Mouse (Mus musculus) ES-Bruce4 (cell line): ENCODE data around the gene Bmp2k. TPM values are rescaled to one million over a fixed set of nuclear protein-coding genes. Genes with fewer than 3 reads are reported as not detected.

Source experiments
- H3K27ac ChIP-seq: 2 replicates; pipeline ENCODE4 v1.5.1; 2012; ENCODE audit warnings: low read length, inconsistent platforms; ENCODE audit not compliant: insufficient read depth
- H3K27me3 ChIP-seq: 2 replicates; pipeline ENCODE4 v1.6.1; 2012; ENCODE audit warnings: mild to moderate bottlenecking, low read length, inconsistent platforms; ENCODE audit not compliant: control insufficient read depth, poor library complexity, insufficient read depth, severe bottlenecking
- H3K36me3 ChIP-seq: 2 replicates; pipeline ENCODE4 v1.6.1; 2012; ENCODE audit warnings: inconsistent platforms, mild to moderate bottlenecking, low read length, moderate library complexity; ENCODE audit not compliant: control insufficient read depth, poor library complexity, insufficient read depth, severe bottlenecking
- H3K4me1 ChIP-seq: one replicate; pipeline ENCODE4 v1.8.1; 2011; ENCODE audit warnings: low read length; ENCODE audit not compliant: control insufficient read depth, insufficient read depth
- H3K4me3 ChIP-seq: 2 replicates; pipeline ENCODE4 v1.5.1; 2011; ENCODE audit warnings: low read depth, mild to moderate bottlenecking, low read length
- H3K9ac ChIP-seq: 2 replicates; pipeline ENCODE4 v1.6.1; 2012; ENCODE audit warnings: low read depth, mild to moderate bottlenecking, inconsistent platforms; ENCODE audit not compliant: poor library complexity, severe bottlenecking
- H3K9me3 ChIP-seq: replicated peaks from 2 replicates; pipeline ENCODE4 v1.6.1; 2012; ENCODE audit warnings: mild to moderate bottlenecking, low read length, inconsistent platforms; ENCODE audit not compliant: control insufficient read depth, poor library complexity, insufficient read depth, severe bottlenecking
- CTCF ChIP-seq: IDR thresholded peaks from one replicate; pipeline ENCODE4 v1.8.1; 2011; ENCODE audit warnings: low read depth, low read length
- EP300 ChIP-seq: IDR thresholded peaks from 2 replicates; pipeline ENCODE4 v1.6.1; 2011; ENCODE audit warnings: low read depth, low read length; ENCODE audit not compliant: insufficient read depth
- POLR2A ChIP-seq: IDR thresholded peaks from one replicate; pipeline ENCODE4 v1.8.1; 2011; ENCODE audit warnings: low read length; ENCODE audit not compliant: insufficient read depth
- polyA plus RNA-seq: library from polyadenylated mRNA; stranded (reverse); fragments of >200 nt; gene quantifications from 2 replicates; pipeline ENCODE4 v1.2.4, GENCODE M21; 2011; ENCODE audit warnings: low read depth; ENCODE audit not compliant: missing spikeins, insufficient read depth, insufficient read length

Bmp2k gene
- polyA plus RNA-seq, 1 experiment = 10.3 TPM

DNA sequence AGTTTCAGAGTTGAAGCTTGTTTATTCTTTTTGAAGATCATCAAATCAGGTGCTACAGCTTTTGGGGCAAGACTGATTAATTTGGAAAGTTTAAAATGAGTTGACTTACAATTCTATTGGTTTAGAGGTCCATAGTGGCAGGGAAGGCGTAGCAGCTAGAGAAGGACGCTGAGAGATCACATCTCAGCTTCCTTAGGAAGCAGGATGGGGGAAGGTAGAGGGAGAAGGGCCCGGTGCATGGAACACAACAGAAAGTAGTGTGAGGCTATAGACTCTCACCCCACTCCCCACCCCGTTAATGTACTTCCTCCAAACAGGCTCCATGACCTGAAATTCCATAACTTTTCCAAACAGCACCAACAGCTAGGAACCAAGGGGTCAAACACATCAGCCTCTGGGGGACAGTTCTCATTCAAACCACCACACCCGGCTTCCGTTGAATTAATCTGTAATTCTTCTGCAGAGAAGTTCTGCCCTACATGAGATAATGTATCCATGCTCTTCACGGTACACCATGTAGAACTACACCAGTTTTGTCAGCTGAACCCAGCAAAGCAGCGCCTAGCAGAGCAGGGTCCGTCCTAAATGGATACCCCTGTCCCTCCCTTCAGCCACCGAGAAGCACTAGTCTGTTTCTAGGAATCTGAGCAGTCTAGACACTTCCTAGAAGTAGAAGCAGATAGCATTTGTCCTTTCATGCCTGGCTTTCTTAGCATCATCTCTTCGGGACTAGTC is 12.3 kb downstream of the Bmp2k start:
- no peak overlapping the region for H3K4me3 ChIP-seq
- H3K27me3 ChIP-seq = no peaks in the 10 kb centered on the region
- TF ChIP-seq EP300 (no peak), CTCF (no peak), POLR2A (no peak)
- H3K9me3 ChIP-seq = no peaks in the 10 kb centered on the region
- H3K4me1 ChIP-seq = no peaks in the 10 kb centered on the region
- no peak overlapping the region for H3K27ac ChIP-seq
- H3K9ac ChIP-seq = no peak overlapping the region
- no peaks in the 10 kb centered on the region for H3K36me3 ChIP-seq

DNA sequence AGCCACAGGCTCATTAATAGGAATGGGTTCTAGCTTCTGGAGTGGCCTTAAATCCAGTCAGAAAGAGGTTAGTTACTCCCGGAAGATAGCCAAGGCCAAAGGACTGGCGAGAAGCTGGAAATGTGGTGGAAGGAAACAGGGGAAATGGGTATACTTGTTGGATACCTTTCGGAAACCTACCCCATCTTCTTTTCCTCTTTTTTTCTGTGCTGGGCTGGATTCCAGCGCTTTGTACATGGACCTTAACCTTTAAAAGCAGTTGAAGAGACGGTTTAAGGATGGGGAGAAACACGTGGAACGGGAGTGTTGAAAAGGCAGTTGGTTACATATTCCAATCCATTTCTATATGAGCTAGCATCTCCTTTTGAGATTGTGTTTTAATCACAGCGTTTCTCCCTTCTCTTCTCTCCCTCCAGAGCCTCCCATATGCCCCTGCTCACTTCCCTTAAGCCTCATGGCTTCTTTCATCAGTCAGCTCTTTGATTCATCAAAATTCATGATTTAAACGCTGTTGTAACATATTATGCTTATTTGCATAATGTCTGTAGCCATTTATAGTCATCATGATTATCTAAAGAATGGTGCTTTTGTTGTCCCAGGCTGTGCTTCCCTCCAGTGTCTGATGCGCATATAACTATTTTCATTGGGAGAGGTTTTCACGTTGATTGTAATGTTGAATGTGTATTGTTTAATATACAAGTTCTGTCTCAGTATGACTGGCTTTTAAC is 18.5 kb downstream of the Bmp2k start:
- H3K27me3 ChIP-seq = no peaks in the 10 kb centered on the region
- TF ChIP-seq CTCF = no peak
- H3K36me3 ChIP-seq = no peaks in the 10 kb centered on the region
- H3K27ac ChIP-seq = no peak overlapping the region
- no peak overlapping the region for H3K4me3 ChIP-seq
- H3K9ac ChIP-seq = no peak overlapping the region
- H3K4me1 ChIP-seq = no peaks in the 10 kb centered on the region
- no peaks in the 10 kb centered on the region; the same call in 1 of the 2 replicates for H3K9me3 ChIP-seq

DNA sequence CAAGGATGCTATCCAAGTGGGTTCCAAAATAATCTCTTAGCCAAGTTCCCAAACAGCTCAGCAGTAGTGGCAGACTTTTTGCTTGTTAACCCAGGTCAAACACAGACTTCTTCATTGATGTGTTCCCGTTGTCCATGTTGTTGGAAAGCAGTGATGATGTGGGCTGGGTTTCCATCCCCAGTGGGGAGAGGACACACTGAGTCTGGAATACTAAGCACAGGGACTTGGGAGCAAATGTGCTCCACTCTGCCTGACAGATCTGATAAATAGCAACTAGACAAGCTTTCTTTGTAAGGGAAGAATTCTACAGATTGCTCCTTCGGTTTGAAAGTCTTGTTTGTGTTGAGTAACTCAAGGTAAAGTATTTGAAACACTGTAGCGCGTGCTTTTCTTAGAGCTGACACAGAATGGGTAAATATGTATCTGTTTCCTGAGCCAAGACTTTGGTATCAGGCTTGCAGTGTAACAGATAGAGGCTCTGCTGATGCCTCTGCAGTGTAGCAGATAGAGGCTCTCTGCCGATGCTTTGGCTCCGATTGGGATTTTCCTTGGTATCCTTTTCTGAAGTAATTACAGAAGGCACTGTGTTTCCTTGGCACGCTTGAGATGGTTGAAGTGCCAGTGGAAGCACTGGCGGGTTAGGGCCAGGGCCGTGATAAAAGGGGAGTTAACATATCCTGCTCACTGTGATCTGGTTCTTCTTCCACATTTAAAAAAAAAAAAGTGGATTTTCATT is 19.5 kb downstream of the Bmp2k start:
- Histone ChIP-seq H3K9me3 (no peaks in the 10 kb centered on the region; the same call in none of the 2 replicates), H3K36me3 (no peaks in the 10 kb centered on the region), H3K4me1 (no peaks in the 10 kb centered on the region), H3K27me3 (no peaks in the 10 kb centered on the region), H3K4me3 (no peak overlapping the region), H3K27ac (no peak overlapping the region), H3K9ac (no peak overlapping the region)
- TF ChIP-seq EP300 (no peak), POLR2A (no peak), CTCF (no peak)

DNA sequence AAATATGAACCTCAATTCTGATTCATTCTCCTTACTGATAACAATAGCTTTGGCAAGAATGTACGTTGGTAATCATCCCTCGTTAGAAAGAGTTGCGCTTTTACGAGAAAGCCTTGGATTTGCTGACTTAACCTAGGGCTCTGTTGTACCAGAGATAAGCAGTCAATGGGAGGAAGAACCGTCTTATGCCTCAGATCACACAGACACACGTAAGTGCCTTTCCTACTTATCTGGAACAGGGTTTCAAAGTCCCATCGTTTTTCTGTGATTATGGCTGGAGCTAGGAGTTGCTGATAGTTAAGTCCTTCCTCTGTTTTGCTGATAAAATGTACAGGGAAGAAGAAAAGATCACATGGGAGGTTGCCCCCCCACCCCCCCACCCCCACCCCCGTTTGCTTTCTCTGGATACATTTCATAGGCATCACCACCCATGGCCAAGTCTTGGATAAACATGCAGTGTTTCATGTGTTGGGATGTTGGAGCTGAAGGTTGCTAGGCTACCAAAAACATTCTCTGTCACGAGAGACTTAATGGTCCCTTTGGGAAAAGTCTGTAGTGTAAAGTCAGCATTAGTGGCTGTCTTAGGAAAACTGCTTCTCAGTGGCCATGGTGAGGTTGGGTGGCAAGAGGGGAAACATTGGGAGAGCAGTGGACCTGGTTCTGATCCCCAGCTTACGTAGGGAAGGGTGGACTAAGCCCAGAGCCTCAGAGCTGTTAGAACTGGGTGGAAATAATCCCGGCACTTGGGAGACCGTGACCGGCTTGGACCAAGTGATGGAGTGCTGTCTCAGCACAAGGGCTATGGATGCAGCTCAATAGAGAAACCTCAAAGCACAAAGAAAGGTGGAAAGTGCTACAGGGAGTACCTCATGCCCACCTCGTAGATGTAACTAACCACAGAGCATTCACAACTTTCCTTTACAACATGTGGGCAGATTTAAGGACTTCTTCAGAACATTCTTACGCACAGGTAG is 25.1 kb downstream of the Bmp2k start:
- H3K4me1 ChIP-seq = no peaks in the 10 kb centered on the region
- no peaks in the 10 kb centered on the region for H3K36me3 ChIP-seq
- H3K4me3 ChIP-seq = no peak overlapping the region
- no peak overlapping the region for H3K9ac ChIP-seq
- H3K27me3 ChIP-seq = no peaks in the 10 kb centered on the region
- no peak overlapping the region for H3K27ac ChIP-seq
- no peak for TF ChIP-seq POLR2A
- no peak for TF ChIP-seq CTCF
- TF ChIP-seq EP300 = no peak
- peaks cover 3% of the 10 kb centered on the region for H3K9me3 ChIP-seq

DNA sequence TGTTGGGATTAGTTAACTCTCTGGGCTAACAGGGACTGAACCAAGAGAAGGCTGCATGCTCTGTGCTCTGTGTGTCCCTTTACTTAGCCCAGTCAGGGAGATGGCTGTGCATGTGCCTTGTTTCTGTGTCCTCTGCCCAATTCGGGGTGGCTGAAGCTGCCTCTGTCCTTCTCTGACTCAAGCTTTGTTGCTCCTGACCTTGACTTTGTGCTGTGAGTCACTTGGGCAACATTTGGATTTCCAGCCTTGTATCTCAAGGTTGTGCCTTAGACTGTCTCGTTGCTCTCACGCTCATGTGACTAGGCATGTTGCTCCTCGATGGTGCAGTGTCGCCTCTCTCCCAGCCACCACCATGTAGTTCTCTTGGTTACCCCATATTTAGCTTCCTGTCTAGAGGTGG is 27.3 kb downstream of the Bmp2k start:
- Histone ChIP-seq H3K27ac (no peak overlapping the region), H3K9me3 (peaks cover 3% of the 10 kb centered on the region), H3K4me1 (no peaks in the 10 kb centered on the region), H3K4me3 (no peak overlapping the region), H3K9ac (no peak overlapping the region), H3K27me3 (no peaks in the 10 kb centered on the region), H3K36me3 (no peaks in the 10 kb centered on the region)
- TF ChIP-seq CTCF = no peak
- TF ChIP-seq POLR2A = no peak
- no peak for TF ChIP-seq EP300
